Mouse (Mus musculus): Measurements from ENCODE around the gene Pou2f3.

DNA sequence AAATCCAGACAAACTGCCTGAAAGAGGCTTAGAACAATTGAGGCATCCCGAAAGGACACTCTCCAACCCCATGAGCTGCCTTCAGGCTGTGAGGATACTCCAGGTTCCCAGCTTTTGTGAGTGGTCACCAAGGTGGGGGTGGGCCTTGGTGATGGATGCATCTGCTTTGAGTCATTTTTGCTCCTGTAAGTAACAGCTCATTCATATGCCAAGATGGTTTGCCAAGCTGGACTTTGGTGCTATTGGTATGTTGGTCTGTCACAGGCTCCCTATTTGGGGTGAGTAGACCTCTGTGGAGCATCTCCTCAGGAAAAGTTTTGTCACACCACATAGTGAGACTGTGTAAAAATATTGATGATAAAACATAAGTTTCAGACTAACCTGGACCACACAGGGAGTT lies 25.9 kb upstream of the Pou2f3 start:
- TF ChIP-seq CTCF (IDR thresholded peaks at IDR 0.05; ENCODE audit: borderline replicate concordance, insufficient read depth, low read depth, low read length), result no peak
- TF ChIP-seq POLR2A (IDR thresholded peaks at IDR 0.05; ENCODE audit: borderline replicate concordance, insufficient read depth, low read length), result no peak

All from cerebellum, adult 2 months (tissue).